Mouse (Mus musculus) limb, embryonic 10.5 days (tissue): ENCODE data around the gene Olfr203. TPM values are rescaled to one million over a fixed set of nuclear protein-coding genes. Genes with fewer than 3 reads are reported as not detected.
"Not testable (repeated sequence)": the region's sequence is repeated elsewhere in the genome, so short reads cannot be mapped to it uniquely, and the experiment has no call there.

Experiments
- DNase-seq: peaks from one replicate; pipeline ENCODE4 v3.0.0-alpha.2; 2017; ENCODE audit warnings: low spot score
- H3K27ac ChIP-seq: fragments of 300-500 bp; sonication (generic); 2 replicates; pipeline ENCODE4 v1.5.1; 2016; ENCODE audit warnings: mild to moderate bottlenecking
- H3K27me3 ChIP-seq: fragments of 300-500 bp; sonication (generic); 2 replicates; pipeline ENCODE4 v1.6.1; 2016; ENCODE audit warnings: low read depth, mild to moderate bottlenecking; ENCODE audit not compliant: poor library complexity, severe bottlenecking
- H3K36me3 ChIP-seq: fragments of 300-500 bp; sonication (generic); 2 replicates; pipeline ENCODE4 v1.6.1; 2016; ENCODE audit warnings: mild to moderate bottlenecking, moderate library complexity
- H3K4me1 ChIP-seq: fragments of 300-500 bp; sonication (generic); 2 replicates; pipeline ENCODE4 v1.6.1; 2016
- H3K4me3 ChIP-seq: fragments of 300-500 bp; sonication (generic); 2 replicates; pipeline ENCODE4 v1.5.1; 2016; ENCODE audit warnings: mild to moderate bottlenecking, moderate library complexity
- H3K9me3 ChIP-seq: fragments of 300-500 bp; sonication (generic); replicated peaks from 2 replicates; pipeline ENCODE4 v1.6.1; 2016; ENCODE audit warnings: mild to moderate bottlenecking
- WGBS: fragments of 180-500 bp; shearing (Covaris S2); methylation state at CpG from one replicate; pipeline ENCODE4 v1.1.7; 2016; 5-methylcytosine and 5-hydroxymethylcytosine counted together
- polyA plus RNA-seq: library from polyadenylated mRNA; unstranded; fragments of >200 nt; fragmentation: Nextera tagmentation; extraction: Ambion mirVana; gene quantifications from 2 replicates; pipeline ENCODE4 v1.2.1, GENCODE M21; 2016

Olfr203 gene
- not detected in 2 replicates for polyA plus RNA-seq

DNA sequence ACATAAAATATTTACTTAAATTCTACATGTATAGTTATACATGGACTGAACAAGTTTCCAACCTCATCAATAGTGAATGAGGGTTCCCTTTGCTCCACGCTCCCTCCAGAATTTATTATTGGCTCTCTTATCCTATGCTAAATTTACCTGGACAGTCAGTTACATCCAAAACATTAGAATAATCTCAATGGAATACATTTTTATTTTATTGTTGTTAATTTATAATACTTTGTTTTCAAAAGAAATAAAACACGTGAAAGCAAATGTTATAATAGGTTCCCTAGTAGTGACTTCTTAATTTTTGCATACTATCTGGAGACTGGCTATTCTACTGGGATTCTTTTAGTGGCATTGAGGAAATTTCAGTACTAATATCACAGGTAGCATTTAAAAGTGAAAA is at the start of gene Olfr203:
Olfr203 (plus strand) TSS at position 301 of the 400 bp plus-strand sequence.
- Histone ChIP-seq H3K4me3 (no peak within 1 kb of the TSS), H3K27ac (no peak within 1 kb of the TSS), H3K4me1 (no peaks in the 10 kb centered on the region), H3K27me3 (no peaks in the 10 kb centered on the region), H3K9me3 (no peaks in the 10 kb centered on the region), H3K36me3 (no peaks in the 10 kb centered on the region)
- 88% methylated on average over 2 of the region's 2 CpGs for WGBS
- DNase-seq: no peak

DNA sequence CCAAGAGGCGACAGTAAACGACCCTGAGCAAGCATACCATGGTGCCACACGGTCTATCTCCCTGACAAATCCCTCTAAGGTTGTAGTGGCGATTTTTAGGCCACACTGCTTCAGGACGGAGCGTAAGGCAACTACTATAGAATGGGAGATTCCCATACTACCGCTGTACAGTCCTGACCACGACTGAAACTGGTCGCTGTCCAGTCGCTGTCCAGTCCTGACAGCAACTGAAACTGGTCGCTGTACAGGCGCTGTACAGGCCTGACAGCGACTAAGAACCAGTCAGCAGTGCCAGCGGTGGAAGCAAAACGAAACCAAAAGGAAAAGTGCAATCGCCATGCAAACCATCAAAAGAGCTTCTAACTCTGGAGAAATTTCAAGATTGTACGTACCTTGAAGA is 49.0 kb upstream of the Olfr203 start:
- Histone ChIP-seq H3K27me3 (no peaks in the 10 kb centered on the region), H3K27ac (no peak overlapping the region), H3K4me1 (no peaks in the 10 kb centered on the region), H3K4me3 (no peak overlapping the region), H3K9me3 (no peaks in the 10 kb centered on the region), H3K36me3 (no peaks in the 10 kb centered on the region)
- DNase-seq: no peak
- WGBS: 88% methylated on average over 17 of the region's 17 CpGs

- DNase-seq, H3K27me3 ChIP-seq, H3K36me3 ChIP-seq, H3K4me1 ChIP-seq, H3K9me3 ChIP-seq, H3K4me3 ChIP-seq, H3K27ac ChIP-seq: not testable (repeated sequence)
- 80% methylated on average over 4 of the region's 4 CpGs for WGBS
Observed at GRCm38 (mm10) chr16:59269097-59269496, 29.6 kb upstream of the Olfr203 start.

- H3K36me3 ChIP-seq, H3K4me1 ChIP-seq, H3K27me3 ChIP-seq, H3K9me3 ChIP-seq, DNase-seq, H3K27ac ChIP-seq, H3K4me3 ChIP-seq: not testable (repeated sequence)
- 91% methylated on average over 4 of the region's 4 CpGs for WGBS
Observed at GRCm38 (mm10) chr16:59272532-59272931, 26.1 kb upstream of the Olfr203 start, which contains the start of gene Olfr201. Gene Olfr201 (minus strand): TSS chr16:59272632.

- no peak for DNase-seq
- H3K27ac ChIP-seq: no peak overlapping the region
- no peaks in the 10 kb centered on the region for H3K4me1 ChIP-seq
- H3K9me3 ChIP-seq: no peaks in the 10 kb centered on the region
- no peak overlapping the region for H3K4me3 ChIP-seq
- WGBS: 81% methylated on average over 3 of the region's 3 CpGs
- H3K27me3 ChIP-seq: no peaks in the 10 kb centered on the region
- H3K36me3 ChIP-seq: no peaks in the 10 kb centered on the region
Observed at GRCm38 (mm10) chr16:59280542-59280941, 18.1 kb upstream of the Olfr203 start.

DNA sequence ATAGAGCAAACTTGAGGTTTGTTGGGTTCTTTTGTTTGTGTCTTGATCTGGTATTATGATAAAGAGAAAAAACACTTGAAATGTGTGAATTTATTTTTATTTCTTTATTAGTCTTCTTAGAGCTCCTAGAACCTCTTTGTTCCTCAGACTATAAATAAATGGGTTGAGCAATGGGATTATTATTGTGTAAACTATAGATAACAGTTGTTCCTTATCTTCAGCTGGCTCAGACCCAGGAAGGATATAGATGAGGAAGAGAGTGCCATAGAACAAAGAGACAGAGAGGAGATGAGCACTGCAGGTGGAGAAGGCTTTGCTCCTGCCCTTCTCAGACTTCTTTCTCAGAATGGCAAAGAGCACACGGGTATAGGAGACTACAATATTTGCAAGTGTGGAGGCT is 15.2 kb upstream of the Olfr203 start:
- 78% methylated on average over 1 of the region's 1 CpGs for WGBS
- H3K27ac ChIP-seq: no peak overlapping the region
- H3K4me1 ChIP-seq: no peaks in the 10 kb centered on the region
- no peaks in the 10 kb centered on the region for H3K36me3 ChIP-seq
- no peaks in the 10 kb centered on the region for H3K9me3 ChIP-seq
- no peak overlapping the region for H3K4me3 ChIP-seq
- no peak for DNase-seq
- H3K27me3 ChIP-seq: no peaks in the 10 kb centered on the region

- Histone ChIP-seq H3K4me3 (no peak within 1 kb of the TSS), H3K36me3 (no peaks in the 10 kb centered on the region), H3K27ac (no peak within 1 kb of the TSS), H3K9me3 (no peaks in the 10 kb centered on the region), H3K4me1 (no peaks in the 10 kb centered on the region), H3K27me3 (no peaks in the 10 kb centered on the region)
- no peak for DNase-seq
- WGBS: 85% methylated on average over 1 of the region's 1 CpGs
Observed at GRCm38 (mm10) chr16:59286693-59287092, 12.0 kb upstream of the Olfr203 start, which contains the start of gene Olfr202. Gene Olfr202 (minus strand): TSS chr16:59286793.

DNA sequence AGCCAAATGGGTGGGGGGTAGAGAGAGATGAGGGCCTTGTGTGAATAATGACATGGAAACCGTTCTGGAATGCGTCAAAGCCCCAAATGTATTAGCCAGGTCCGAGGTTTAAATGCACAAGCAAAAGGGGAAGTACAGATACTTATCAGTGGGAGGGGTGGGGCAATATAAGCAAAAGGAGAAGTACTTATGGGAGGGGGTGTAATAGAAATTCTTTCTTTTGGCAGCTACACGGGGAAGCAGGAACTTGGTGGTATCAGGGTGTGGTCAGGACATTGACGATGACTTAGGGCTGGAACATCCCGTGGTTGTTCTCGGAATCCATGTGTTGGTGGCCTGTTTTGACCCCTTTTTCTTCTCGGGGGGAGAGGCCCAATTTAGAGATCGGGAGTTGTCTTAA is 11.1 kb upstream of the Olfr203 start:
- H3K4me3 ChIP-seq, H3K27me3 ChIP-seq, DNase-seq, H3K36me3 ChIP-seq, H3K4me1 ChIP-seq, H3K27ac ChIP-seq, H3K9me3 ChIP-seq: not testable (repeated sequence)
- WGBS: 90% methylated on average over 9 of the region's 9 CpGs

DNA sequence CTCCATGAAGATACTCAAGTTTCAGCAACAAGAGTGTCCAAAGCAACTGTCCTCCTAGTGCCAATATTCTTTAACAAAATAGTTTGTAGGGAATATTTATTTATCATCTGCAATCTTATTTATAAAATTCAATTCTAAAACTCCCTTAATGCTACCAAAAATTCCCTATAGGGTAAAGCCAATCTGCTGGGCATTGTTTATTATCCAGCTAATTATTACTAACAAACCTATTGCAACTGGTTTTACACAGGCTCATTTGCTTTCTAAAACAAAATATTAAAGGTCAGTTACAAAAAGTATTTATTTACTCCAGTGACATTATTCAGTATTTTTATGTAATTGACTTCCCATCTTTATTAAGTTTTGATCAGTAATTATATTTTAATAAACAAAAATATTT is 19.5 kb downstream of the Olfr203 start, which contains the start of gene Olfr204:
Olfr204 (minus strand) TSS at position 101 of the 400 bp plus-strand sequence.
- H3K4me1 ChIP-seq: no peaks in the 10 kb centered on the region
- H3K27ac ChIP-seq: no peak within 1 kb of the TSS
- no peaks in the 10 kb centered on the region for H3K9me3 ChIP-seq
- no peak for DNase-seq
- no peak within 1 kb of the TSS for H3K4me3 ChIP-seq
- no peaks in the 10 kb centered on the region for H3K27me3 ChIP-seq
- H3K36me3 ChIP-seq: no peaks in the 10 kb centered on the region

GRCm38 (mm10) chr16:59323262-59323661 is 24.6 kb downstream of the Olfr203 start:
- H3K27ac ChIP-seq, DNase-seq, H3K4me3 ChIP-seq, H3K4me1 ChIP-seq, H3K27me3 ChIP-seq, H3K9me3 ChIP-seq, H3K36me3 ChIP-seq: not testable (repeated sequence)
- 62% methylated on average over 1 of the region's 1 CpGs for WGBS

GRCm38 (mm10) chr16:59331038-59331437 is 32.4 kb downstream of the Olfr203 start, which contains the start of gene Olfr205:
Gene Olfr205 (minus strand): TSS chr16:59331138.
- no peak for DNase-seq
- no peaks in the 10 kb centered on the region for H3K9me3 ChIP-seq
- no peaks in the 10 kb centered on the region for H3K36me3 ChIP-seq
- H3K27ac ChIP-seq: no peak within 1 kb of the TSS
- H3K27me3 ChIP-seq: no peaks in the 10 kb centered on the region
- H3K4me1 ChIP-seq: no peaks in the 10 kb centered on the region
- no peak within 1 kb of the TSS for H3K4me3 ChIP-seq

DNA sequence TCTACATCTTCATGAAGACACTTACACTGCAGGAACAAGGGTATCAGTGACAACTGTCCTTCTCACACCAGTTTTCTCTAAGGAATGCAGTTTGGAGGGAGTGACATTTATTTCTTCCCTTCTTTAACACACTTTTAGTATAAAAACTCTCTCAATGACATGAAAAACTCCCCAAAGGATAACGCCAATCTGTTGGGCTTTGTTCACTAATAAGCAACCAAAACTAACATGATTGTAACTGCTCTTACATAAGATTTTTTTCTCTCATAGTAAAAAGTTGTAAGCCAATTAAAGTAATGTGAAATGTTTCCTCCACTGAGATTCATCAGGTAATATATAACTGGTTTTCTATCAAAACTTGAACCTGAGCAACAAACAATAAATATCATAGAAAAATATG is 50.5 kb downstream of the Olfr203 start, which contains the start of gene Olfr206:
Olfr206 (minus strand) TSS at position 101 of the 400 bp plus-strand sequence.
- Histone ChIP-seq H3K27me3 (no peaks in the 10 kb centered on the region), H3K36me3 (no peaks in the 10 kb centered on the region), H3K27ac (no peak within 1 kb of the TSS), H3K9me3 (no peaks in the 10 kb centered on the region), H3K4me3 (no peak within 1 kb of the TSS), H3K4me1 (no peaks in the 10 kb centered on the region)
- 88% methylated on average over 1 of the region's 1 CpGs for WGBS
- DNase-seq: no peak
